Mouse (Mus musculus) gastrocnemius, postnatal 10 days (tissue): ENCODE results near the gene Nploc4. TPM values are rescaled to one million over a fixed set of nuclear protein-coding genes. Genes with fewer than 3 reads are reported as not detected.
A peak's percentile ranks its signal among the peaks of the same experiment; 100 is the strongest.
"Not testable (repeated sequence)": the region's sequence is repeated elsewhere in the genome, so short reads cannot be mapped to it uniquely, and the experiment has no call there.

Experiments used
- DNase-seq: peaks from one replicate; pipeline ENCODE4 v3.0.0; 2021; ENCODE audit warnings: mixed read lengths
- total RNA-seq, 2 experiments: library from RNA; stranded (reverse); gene quantifications; 2 replicates each; pipeline ENCODE4 v1.2.3; 2021

Nploc4 gene
- total RNA-seq, 2 experiments from 2014 or later: 60.6 to 66.6 TPM

- DNase-seq: peak; percentile 34
Observed at GRCm38 (mm10) chr11:120352571-120353290, 84.8 kb downstream of the Nploc4 start.

- DNase-seq: not testable (repeated sequence)
Observed at GRCm38 (mm10) chr11:120352093-120352350, 85.5 kb downstream of the Nploc4 start.

DNA sequence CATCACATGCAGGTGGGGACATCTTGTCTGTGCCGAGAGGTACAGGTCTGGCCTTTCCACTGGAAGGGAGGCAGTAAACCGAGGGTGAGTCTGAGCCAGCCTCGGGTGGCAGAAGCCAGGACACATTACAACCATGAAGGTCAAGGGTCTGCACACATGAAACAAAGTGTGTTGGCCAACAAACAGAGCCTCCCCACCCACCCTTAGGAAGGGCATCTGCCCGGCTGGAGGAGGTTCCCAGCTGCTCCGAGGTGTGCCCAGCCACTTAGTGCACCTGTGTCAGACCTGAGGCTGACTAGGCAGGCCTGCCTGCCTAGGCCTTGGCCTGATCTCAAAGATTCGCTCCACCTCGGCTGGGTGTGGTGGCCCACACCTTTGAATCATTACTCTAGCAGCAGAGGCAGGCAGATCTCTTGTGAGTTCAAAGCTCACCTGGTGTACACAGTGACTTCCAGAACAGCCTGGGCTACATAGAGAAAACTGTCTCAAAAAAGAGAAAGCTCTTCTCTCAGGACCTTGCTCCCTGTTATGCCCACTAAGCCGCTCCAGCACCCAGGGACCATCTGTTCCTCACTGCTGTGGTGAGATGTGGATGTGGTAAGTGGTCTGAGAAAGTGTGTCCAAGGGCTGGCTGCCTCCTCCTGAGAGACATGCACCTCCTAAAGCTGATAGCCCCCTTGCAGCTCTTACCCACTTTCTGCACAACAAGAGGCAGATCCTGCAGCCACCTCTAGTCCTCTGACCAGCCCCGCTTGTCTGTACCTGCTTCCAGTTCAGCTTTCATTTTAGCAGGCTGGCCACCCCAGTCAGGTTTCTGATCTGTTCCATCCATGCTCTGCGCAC is 86.0 kb downstream of the Nploc4 start:
- DNase-seq: peak; percentile 18

GRCm38 (mm10) chr11:120350711-120351110 is 86.8 kb downstream of the Nploc4 start:
- DNase-seq: peak; percentile 35

- DNase-seq: peak; percentile 91
Observed at GRCm38 (mm10) chr11:120349986-120350702, 87.4 kb downstream of the Nploc4 start.

DNA sequence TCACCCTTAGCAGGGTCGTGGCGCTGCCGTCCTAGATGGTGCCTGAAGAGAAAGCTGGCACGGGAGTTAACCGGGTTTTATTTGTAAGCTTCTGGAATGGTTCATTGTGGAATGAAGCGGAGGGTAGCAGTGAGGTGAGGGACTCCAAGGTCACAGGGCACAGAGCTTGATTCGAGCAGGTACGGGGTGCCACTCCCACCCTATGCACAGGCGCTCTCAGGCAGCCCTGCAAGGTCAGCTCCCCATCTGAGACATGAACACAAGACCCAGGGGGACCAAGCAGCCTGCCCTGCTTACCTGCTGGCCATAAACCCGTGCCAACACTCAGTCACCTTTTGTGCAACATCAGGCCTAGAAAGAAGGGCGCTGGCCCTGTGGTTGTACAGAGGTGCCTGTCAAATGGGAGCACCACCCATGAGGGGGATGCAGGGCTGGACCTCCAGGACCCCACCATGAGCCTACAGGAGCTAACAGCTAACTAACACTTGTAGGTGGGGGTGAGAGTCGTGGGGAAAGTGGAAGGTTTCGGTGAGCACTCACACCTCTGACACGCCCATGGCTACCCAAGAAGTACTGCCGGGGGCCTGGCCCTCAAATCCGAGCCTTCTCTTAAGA is 88.0 kb downstream of the Nploc4 start:
- peak; percentile 43 for DNase-seq

DNA sequence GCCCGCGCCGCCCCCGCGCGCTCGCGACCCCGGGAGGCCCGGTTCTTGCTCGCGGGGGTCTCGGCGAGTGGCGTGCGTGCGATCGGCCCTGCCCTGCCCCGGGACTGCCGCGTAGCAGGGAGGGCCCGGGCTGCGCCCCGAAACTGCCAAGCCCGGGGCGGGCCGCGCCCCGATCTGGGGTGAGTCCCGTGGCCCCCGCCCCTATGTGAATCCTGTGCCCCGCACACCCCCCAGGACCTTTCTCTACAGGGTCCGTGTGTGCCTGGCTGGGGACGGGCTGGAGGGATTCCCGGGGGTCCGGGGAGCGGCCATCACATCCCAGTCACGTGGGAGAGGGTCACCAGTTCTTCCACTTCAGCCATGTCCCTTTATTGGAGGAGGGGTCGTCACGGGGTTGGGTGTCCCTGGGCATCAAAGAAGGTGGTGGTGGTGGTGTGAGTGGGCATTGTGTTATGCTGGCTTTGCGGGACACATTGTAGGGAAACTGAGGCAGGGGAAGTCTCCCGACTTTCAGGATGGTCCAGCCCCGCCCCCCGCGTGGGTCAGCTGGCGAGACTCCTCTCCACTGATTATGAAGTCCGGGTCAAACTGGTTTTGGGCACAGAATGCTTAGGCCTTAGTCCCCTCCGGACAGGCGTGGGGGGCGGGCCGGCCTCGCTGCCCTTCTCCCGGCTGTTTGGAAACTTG is 88.7 kb downstream of the Nploc4 start:
- peak; percentile 73 for DNase-seq

DNA sequence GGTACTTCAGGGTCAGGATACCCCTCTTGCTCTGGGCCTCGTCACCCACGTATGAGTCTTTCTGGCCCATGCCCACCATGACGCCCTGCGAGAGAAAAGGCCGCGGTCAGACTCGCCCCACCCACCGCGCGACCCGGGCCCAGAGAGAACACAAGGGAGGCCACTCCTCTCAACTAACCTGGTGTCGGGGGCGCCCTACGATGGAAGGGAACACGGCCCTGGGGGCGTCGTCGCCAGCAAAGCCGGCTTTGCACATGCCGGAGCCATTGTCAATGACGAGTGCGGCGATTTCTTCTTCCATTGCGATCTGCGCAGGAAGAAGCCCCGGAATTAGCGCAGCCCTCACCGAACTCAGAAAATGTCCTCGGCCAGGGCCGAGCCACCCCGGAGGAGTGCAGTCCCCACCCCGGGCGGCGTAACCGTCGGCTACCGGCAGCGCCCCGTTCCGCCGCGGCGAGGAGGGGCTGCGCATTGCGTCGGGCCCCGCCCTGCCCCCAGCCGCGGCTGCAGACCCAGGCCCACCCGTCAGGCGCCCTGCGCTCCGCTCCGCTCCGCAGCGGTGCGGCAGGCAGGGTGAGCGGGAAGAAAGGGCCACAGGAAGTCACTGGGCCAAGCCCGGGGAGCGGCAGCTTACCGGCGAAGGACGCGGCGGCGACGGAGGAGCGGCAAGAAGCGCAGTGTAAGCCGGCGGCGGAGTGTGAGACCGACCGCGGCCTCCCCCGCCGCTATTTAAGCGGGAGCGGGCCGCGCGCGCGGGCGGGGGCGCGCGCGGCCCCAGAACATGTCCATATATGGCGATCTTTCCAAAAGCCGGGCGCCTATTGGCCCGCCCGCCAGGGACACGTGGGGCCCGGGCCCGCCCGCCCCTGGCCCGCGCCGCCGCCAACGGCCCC is 89.5 kb downstream of the Nploc4 start, which contains the start of gene Actg1:
TSS of gene Actg1 (minus strand) at position 752 of the 893 bp plus-strand sequence.
- DNase-seq: peak; percentile 88

- peak; percentile 14 for DNase-seq
Observed at GRCm38 (mm10) chr11:120347301-120347700, 90.2 kb downstream of the Nploc4 start.

DNA sequence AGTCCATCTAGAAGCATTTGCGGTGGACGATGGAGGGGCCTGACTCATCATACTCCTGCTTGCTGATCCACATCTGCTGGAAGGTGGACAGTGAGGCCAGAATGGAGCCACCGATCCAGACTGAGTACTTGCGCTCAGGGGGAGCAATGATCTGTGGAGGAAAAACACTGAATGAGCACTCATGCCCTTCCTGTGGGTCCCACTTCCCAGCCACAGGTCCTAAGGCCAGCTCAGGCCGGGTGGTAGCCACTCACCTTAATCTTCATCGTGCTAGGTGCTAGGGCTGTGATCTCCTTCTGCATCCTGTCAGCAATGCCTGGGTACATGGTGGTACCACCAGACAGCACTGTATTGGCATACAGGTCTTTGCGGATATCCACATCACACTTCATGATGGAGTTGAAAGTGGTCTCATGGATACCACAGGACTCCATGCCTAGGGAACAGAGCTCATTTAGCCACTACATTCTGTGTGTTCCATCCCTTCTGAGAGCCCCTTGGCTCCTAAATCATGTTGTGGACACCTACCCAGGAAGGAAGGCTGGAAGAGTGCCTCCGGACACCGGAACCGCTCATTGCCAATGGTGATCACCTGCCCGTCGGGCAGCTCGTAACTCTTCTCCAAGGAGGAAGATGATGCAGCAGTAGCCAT is 91.0 kb downstream of the Nploc4 start:
- DNase-seq: peak; percentile 7

DNA sequence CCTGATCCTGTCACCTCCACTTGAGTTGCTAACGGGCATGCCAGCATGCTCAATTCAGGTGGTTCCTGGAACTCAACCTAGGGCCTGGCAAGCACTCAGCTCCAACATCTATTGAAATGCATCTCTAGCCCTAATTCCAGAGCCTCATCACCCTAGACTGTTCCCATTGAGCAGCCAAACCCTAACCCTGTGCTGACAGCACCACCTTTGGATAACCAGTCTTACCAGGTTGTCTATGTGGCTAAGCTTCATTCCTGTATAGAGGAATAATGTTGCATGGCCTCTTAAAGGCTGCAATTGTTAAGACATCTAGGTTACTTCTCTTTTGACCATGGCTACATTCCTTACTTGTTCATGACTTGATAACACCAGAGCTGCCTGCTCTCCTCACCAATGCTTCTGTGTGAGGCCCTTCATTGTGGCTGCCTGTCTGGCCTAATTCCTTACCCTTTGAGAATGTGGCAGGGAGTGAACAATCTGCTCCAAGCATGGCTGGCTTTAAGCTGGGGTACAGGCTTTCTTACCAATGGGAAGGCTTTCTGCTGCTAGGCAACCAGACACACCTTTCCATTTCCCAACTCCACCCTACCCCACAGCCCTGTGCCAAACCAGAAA is 92.3 kb downstream of the Nploc4 start:
- peak; percentile 16 for DNase-seq

DNA sequence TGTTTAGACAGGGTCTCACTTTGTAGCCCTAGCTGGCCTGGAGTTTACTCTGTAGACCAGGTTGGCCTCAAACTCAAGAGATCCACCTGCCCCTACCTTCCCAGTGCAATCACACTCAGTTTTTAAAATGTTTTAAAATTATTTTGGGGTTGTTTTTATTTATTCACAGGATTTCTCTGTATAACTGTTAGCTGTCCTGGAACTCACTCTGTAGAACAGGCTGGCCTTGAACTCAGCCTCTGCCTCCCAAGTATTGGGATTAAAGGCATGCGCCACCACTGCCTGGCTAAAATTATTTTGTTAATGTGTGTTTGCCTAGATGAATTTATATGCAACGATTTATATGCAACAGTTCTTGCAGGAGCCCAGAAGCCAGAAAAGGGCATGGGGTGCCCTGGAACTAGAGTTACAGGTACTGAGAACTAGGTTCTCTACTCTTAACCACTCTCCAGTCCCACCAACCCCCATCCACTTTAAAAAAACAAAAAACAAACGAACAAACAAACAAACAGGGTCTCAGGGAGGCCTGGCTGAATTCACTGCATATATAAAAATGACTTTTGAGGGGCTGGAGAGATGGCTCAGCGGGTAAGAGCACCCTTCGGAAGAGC is 93.1 kb downstream of the Nploc4 start:
- no peak for DNase-seq

- DNase-seq: peak; percentile 39
Observed at GRCm38 (mm10) chr11:120343519-120344309, 93.8 kb downstream of the Nploc4 start.

DNA sequence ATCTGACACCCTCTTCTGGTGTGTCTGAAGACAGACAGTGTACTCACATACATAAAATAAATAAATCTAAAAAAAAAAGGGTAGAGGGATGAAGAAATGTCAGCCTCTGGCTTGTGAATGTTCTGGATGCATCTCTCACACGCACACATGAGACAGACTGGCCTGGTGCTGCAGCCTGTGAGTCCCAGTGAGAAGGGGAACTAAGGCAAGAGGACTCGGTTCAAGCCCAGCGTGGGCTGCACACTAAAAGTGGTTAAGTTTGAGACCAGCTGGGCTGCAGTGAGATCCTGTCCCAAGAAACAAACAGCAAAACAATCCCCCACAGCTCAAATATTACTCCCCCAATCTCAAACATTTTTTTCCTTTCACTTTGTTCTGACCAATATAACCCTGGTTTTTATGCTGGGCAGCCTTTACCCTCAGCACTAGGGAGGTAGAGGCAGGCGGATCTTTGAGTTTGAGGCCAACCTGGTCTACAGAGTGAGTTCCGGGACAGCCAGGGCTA is 94.8 kb downstream of the Nploc4 start:
- DNase-seq: peak; percentile 4

DNA sequence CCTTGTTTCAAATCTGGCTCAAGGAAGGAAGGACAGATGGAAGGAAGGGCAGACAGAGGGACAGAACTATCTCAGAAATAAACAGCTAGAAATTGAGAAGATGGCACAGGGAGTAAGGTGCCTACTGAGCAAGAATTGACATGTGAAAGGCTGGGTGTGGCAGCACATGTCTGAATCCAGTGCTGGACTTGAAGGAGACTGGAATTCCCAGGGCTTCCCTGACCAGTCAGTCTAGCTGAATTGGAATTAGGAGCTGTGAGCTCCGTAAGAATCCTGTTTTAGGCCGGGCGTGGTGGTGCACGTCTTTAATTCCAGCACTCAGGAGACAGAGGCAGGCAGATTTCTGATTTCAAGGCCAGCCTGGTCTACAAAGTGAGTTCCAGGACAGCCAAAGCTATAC is 95.8 kb downstream of the Nploc4 start:
- DNase-seq: no peak

DNA sequence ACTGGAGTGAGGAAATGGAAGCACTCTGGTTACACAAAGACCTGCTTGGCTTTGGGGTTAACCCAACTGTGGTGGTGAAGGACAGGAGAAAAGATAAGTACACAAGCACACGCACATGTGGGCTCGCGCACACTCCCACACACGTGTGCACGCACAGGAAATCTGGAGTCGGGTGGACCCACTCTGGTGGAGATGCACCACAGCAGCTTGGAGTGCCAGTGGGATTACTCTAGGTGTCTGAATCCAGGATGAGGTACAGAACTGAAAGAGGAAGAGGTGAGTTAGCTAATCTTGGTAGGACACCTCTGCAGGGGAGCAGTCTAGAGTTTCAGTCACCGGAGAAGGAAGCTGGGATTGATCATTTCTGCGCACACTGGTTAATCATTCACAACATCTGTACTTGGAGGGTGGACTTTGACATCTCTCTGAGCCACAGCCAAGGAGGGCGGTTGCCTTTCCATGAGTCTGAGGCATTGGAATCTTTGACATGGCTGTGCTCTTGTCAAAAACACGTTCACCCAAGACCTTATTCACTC is 97.5 kb downstream of the Nploc4 start:
- DNase-seq: peak; percentile 1

- peak; percentile 1 for DNase-seq
Observed at GRCm38 (mm10) chr11:120338786-120339185, 98.7 kb downstream of the Nploc4 start.

DNA sequence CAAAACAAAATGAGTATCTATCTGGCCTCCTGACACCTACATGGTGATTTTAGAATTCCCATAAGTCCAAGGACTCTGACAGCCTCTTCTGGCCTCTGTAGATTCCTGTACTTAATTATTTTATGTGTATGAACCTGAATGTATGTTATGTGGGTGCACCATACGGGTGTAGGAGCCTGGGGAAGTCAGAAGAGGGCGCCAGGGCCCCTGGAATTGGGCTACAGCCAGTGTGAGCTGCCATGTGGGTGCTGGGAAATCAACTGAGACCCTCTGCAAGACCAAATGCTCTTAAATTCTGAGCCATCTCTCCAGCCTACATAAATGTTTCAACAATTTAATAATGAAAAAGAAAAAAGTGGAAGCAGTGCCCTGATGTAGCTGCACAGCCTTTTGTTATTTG is 100.1 kb downstream of the Nploc4 start:
- peak; percentile 4 for DNase-seq
